Mouse (Mus musculus): ENCODE results near the gene Syngr1. TPM values are rescaled to one million over a fixed set of nuclear protein-coding genes. Genes with fewer than 3 reads are reported as not detected.

Syngr1 gene
- 10 to 100 TPM; 54.5 to 72.8 (median 61.1) TPM for total RNA-seq (2022)

- peak; percentile 54 to 66 for DNase-seq (ENCODE audit: low spot score in 2 of 2)
These were observed at the start of gene Syngr1, which contains the start of gene Rpl3 for GRCm38 (mm10) chr15:80091121-80091955. TSS of gene Syngr1 (plus strand) at chr15:80091334. TSS of gene Rpl3 (minus strand) at chr15:80091868.

GRCm38 (mm10) chr15:80042152-80042551 lies 49.0 kb upstream of the Syngr1 start:
- DNase-seq (ENCODE audit: low spot score in 2 of 2), result no peak

GRCm38 (mm10) chr15:80044249-80044648 lies 46.9 kb upstream of the Syngr1 start:
- DNase-seq (ENCODE audit: low spot score in 2 of 2), result no peak

- no peak for DNase-seq (ENCODE audit: low spot score in 2 of 2)
These were observed 45.4 kb upstream of the Syngr1 start for GRCm38 (mm10) chr15:80045749-80046148.

- DNase-seq (ENCODE audit: low spot score in 2 of 2), result no peak
These were observed 43.9 kb upstream of the Syngr1 start for GRCm38 (mm10) chr15:80047242-80047641.

- no peak for DNase-seq (ENCODE audit: low spot score in 2 of 2)
These were observed 43.2 kb upstream of the Syngr1 start for GRCm38 (mm10) chr15:80047973-80048372.

GRCm38 (mm10) chr15:80050093-80050492 lies 41.0 kb upstream of the Syngr1 start:
- no peak for DNase-seq (ENCODE audit: low spot score in 2 of 2)

- no peak for DNase-seq (ENCODE audit: low spot score in 2 of 2)
These were observed 39.9 kb upstream of the Syngr1 start for GRCm38 (mm10) chr15:80051092-80051761.

- no peak for DNase-seq (ENCODE audit: low spot score in 2 of 2)
These were observed 39.4 kb upstream of the Syngr1 start for GRCm38 (mm10) chr15:80051782-80052181.

GRCm38 (mm10) chr15:80053381-80054033 lies 37.6 kb upstream of the Syngr1 start:
- DNase-seq (ENCODE audit: low spot score in 2 of 2), result no peak

GRCm38 (mm10) chr15:80054034-80054710 lies 37.0 kb upstream of the Syngr1 start:
- DNase-seq (ENCODE audit: low spot score in 2 of 2), result peak; percentile 62 to 76

GRCm38 (mm10) chr15:80058151-80058550 lies 33.0 kb upstream of the Syngr1 start:
- no peak for DNase-seq (ENCODE audit: low spot score in 2 of 2)

GRCm38 (mm10) chr15:80059606-80060005 lies 31.5 kb upstream of the Syngr1 start:
- no peak for DNase-seq (ENCODE audit: low spot score in 2 of 2)

- DNase-seq (ENCODE audit: low spot score in 2 of 2), result no peak
These were observed 30.6 kb upstream of the Syngr1 start for GRCm38 (mm10) chr15:80060356-80061070.

GRCm38 (mm10) chr15:80061071-80061550 lies 30.0 kb upstream of the Syngr1 start:
- no peak for DNase-seq (ENCODE audit: low spot score in 2 of 2)

- no peak for DNase-seq (ENCODE audit: low spot score in 2 of 2)
These were observed 28.8 kb upstream of the Syngr1 start for GRCm38 (mm10) chr15:80062339-80062738.

GRCm38 (mm10) chr15:80062821-80063220 lies 28.3 kb upstream of the Syngr1 start:
- no peak for DNase-seq (ENCODE audit: low spot score in 2 of 2)

- DNase-seq (ENCODE audit: low spot score in 2 of 2), result no peak
These were observed 26.2 kb upstream of the Syngr1 start for GRCm38 (mm10) chr15:80064965-80065364.

- no peak for DNase-seq (ENCODE audit: low spot score in 2 of 2)
These were observed 25.7 kb upstream of the Syngr1 start for GRCm38 (mm10) chr15:80065414-80065813.

GRCm38 (mm10) chr15:80066538-80066937 lies 24.6 kb upstream of the Syngr1 start:
- no peak for DNase-seq (ENCODE audit: low spot score in 2 of 2)

- DNase-seq (ENCODE audit: low spot score in 2 of 2), result no peak
These were observed 22.0 kb upstream of the Syngr1 start for GRCm38 (mm10) chr15:80069171-80069570.
